Mouse (Mus musculus) spleen, postnatal 14 days (tissue): Measurements from ENCODE around the gene Gpd2.
A peak's percentile ranks its signal among the peaks of the same experiment; 100 is the strongest.

ENCODE experiments used
- DNase-seq, 2 experiments: peaks; one replicate each; pipeline ENCODE4 v3.0.0; 2021 to 2022; ENCODE audit warnings: low spot score in 2 of 2

The Gpd2 gene

DNA sequence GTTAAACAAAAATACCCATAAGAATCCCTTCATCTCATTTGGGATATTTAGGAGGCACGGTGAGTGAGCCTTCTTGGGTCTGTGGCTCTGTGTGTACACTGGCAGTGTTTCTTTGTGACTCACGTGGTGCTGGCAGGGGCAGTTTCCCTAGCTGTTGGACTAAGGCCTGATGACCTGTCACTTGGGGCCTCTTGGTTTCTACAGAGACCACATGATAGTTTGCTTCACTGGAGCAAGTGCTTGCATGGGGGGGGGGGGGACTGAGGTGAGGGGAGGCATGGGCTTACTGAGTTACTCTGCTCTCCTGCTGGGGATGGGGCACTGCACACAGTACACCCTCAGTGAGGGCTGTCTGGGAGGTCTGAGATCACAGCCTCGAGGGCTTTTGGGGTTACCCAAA, 64.1 kb downstream of the Gpd2 start:
- DNase-seq: no peak

DNA sequence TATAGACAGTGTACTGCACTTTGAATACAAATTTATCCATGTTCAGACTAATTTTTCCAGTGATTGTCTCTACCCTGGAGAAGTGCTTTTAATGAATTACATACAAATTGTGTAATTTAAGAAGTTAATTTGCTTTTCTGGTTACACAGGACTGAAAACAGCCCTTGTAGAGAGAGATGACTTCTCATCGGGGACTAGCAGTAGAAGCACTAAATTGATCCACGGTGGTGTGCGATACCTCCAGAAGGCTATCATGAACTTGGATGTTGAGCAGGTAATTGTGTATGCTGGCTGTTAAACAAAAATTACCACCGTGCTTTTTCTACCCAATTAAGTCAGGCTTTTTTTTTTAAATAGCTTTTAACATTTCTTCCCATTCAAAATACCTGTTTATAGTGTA, 66.8 kb downstream of the Gpd2 start:
- no peak for DNase-seq

DNA sequence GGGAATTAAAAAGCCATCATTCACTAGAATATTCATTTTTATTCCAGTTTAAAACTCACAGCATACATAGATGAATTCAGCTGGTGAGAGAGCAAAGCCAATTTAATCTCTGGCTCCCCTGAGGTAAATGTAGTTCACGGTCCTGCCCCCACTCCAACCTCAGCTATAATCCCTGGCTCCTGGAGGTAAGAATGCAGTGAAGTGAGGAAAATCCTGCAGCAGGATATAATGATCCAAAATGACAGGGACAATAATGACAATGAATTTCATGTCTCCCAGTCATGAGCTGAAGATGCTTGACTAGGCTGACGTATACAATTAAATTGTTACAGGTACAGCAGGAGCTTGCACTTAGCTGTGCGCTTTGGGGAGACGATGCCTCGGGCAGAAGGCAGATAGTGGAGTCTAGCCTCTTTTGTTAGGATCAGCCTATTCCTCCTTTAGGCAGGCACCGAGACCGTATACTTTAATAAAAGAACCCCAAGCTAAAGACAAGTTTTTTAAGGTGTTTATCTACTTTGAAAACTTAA, 74.9 kb downstream of the Gpd2 start:
- no peak for DNase-seq

DNA sequence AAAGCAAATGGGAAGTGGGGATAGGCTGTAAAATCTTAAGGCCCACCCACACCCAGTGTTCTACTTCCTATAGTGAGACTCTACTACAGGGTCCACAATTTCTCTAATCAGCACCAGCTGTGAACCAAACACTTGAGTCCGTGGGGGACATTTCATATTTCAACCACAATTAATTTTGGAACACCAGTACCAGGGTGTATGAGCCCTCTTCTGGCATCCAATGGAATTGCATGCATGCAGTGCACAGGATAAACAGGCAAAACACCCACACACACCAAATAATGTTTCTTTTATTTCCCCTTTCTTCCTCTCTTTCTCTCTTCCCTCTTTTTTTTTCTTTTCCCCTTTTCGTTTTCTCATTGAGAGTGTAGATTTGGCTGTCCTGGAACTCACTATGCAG, 78.6 kb downstream of the Gpd2 start:
- peak in 1 of 2 experiments; percentile 21 for DNase-seq

DNA sequence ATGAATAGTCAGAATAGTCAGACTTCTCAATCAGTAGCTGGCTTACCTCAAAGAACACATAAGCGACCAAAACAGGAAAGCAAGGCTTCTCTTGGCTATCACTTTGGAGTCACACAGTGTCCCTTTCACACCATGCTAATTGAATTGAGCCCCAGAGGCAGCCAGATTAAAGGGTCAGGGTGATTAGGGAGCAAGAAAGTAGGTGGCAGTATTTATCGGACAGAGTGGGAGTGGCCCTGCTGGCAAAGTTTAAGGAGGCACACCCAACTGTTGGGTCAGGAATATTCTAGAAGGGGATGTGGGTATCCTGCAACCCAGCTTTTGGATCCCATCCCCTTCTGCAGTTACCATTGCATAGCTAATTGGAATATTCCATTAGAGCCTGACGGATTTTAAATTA, 80.9 kb downstream of the Gpd2 start:
- DNase-seq: no peak

DNA sequence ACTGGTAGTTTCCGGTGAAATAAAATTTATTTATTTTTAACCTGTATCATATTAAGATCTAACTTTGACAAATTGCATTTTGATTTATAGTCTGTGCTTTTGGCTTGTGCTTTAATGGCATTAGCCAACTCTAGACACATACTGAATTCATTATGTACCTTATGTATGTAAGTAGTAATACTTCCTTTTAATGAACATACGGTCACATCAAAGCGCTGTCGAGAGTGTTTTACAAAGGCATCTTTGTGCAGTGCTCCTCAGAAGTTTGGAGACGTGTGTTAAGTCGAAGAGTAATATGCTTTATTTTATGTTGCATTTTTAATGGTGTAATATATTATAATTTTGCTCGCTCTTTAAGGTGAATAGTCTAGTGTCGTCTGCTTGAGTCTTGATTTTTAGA, 88.7 kb downstream of the Gpd2 start:
- no peak for DNase-seq

DNA sequence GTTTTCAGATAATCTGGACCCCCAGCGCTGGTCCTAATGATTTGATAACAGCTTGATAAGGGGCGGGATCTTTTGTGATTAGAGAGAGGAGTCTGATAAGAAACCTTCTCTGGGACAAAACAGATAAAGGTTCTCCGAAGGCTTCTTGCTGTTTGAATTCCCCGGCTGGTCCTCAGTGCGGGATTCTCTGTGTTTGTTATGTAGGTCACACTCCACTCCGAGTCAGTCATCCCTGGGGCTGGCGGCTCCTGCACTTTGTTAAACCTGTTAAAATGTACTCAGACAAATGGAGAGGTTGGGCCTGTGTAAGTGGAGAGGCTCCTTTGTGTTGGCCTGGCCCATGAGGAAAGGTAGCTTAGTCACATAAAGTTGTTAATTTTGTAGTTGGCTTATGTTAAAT, 91.9 kb downstream of the Gpd2 start:
- no peak for DNase-seq

DNA sequence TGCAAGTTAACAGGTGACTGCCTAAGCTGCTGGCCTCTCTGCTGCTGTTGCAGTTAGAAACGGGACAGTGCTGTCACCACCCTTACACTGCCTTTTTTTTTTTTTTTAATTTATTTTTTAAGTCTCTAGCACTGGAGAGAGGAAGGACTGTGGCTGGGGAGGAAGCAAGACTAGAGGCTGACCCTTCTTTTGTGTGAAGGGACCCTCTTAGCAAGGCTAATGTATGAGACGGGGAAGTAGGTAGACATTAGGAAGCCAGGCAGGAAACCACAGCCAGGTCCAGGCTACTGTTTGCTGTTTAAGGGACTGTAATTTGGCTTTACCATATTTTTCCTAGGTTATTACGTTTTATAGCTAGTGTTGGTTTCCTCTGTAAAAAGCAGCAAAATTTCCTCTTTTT, 93.4 kb downstream of the Gpd2 start:
- no peak for DNase-seq

DNA sequence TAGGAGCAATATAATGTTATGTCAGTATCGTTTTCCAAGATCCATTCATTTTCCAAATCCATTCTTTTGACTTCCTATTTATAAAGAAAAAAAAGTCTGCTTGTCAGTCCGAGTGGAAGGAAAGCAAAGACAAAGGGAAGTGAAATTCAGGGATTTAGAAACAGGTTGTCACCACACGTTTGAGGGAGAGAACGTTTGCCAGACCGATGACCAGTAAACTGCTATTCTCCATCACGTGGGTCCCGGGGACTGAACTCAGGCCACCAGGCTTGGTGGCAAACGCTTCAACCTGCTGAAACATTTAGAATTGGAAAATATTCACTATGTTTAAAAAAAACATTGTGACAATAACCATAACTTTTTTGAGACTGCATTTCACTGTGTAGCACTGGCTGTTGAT, 93.8 kb downstream of the Gpd2 start:
- DNase-seq: no peak

DNA sequence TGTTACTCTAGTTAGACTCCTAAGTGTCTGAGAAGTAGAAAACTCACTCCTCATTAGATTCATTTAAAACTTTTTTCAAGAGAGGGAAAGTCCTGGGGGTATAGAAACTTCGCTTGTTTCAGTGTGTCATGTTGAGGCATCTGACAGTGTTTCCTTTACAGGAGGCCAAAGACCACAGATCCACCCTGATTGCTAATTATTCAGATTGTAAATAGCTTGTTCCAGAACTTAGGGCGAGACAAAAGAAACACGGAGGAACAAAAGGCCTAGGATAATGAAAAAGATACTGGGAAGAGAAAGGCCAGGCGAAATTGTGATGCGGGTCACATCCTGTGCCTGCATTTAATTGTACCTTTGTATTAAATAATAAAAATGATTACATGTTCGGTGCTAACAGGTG, 96.0 kb downstream of the Gpd2 start:
- no peak for DNase-seq

DNA sequence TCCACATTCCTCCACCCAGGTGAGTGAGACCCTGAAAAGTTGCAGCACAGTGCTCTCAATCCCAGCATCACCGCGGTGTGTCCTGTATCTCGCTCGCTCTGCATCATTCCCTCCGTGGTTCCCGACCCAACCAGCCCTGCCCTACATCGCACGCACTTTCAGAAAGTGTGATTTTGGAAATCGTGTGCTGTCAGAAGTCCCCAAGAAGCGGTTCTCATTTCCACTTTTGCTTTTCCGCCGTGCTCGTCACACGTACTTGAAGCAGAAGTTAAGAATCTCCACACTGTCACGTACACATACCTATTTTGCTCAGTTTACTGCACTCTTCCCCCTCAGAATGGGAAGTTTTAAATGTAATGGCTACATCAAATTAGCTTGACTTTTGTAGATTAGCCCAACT, 98.0 kb downstream of the Gpd2 start:
- DNase-seq: no peak

DNA sequence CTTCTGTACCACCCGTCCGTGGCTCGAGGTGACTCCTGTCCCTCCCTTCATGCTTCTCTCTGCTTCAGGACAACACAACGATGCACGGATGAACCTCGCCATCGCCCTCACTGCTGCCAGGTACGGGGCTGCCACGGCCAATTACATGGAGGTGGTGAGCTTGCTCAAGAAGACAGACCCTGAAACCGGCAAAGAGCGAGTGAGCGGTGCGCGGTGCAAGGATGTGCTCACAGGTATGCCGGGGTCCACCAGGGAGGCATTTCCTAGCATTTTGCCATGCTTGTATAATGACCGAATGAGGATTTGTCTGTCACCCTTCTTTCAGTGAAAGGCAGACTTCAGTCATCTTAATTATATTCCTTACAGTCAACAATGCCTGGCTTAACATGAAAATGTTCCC, 101.3 kb downstream of the Gpd2 start:
- DNase-seq: no peak

DNA sequence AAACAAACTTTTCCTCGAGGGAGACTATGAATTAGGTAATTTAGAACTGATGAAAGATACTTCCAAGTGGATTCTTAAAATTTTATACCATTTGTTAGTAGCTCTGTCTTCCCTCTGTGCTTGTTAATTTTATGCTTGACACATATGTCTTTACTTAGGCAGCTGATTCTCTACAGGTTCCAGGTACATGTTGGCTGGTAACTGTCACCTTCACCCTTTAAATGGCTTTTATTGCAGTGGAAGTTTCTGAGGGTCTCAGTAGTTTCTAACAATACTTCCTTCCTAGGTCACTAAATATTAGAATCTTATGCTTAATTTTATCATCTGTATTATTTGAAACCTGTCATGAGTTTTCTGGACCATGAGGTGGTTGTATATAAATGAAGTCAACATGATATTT, 105.5 kb downstream of the Gpd2 start:
- no peak for DNase-seq

DNA sequence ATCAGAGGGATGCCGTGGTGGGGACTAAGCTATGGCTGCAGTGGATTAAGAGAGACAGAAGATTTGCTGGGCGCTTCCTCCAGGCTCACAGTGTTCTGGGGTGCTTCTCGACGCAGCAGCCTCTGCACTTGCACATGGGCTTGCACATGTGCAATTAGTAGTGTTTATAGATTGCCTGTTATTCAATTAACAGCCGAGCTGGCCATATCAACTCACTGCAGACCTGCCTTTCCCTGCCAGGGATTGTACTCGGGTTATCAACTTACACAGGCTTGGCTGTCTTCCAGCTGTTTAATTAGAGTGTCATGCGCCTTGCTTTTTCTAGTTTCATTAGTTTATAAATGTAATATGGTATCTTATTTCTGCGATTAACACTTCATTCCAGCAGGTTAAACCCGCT, 113.2 kb downstream of the Gpd2 start:
- peak in 1 of 2 experiments; percentile 25 for DNase-seq

DNA sequence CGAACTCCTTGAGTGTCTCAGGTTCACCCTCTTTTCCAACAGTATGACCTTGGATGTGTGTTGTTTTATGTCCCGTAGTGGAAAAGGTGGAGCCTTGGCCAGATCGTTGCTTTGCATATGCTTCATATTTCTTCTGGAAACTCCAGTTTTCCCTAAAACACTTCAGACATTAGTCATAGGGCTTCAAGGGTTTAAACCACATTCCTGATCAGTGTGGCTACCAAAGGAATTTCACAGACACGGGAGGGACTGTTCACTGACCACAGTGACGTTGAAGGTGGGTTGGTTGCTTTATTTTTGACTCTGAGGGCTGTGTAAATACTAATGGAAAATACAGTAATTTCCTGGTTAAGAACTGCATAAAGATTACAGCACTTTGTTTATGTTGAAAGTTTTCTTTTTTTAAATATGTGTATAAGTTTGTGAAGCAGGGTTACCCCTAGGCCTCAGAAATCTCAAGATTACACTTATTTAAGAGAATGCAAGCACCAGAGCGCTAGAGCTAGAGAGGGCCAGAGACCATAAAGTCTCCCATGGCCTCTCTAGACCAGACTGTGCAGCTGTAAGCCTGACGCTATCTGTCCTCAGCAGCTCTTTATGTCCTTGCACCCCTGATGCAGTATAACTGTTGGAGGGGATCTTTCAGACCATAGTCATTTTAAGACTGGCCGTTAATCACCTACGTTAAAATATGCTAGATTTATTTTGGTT, 116.4 kb downstream of the Gpd2 start:
- DNase-seq: no peak

DNA sequence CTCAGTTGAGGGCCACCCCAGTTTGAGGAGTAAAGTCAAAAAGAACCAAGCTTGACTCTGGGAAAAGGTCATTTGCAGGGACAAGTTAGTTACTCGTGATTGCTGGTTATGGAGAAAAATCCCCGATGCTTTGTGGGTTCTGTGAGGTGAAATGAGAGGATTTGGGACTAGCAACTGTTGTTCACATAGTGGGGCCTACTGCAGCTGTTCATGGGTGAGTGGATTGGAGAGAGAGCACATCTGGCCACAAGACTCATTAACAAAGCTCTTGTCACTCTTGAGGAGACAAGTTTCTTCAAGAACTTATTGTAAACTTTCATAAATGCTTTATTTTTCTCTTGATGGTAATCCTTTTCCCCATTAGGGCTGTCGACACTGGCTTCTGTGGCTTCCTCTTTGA, 117.4 kb downstream of the Gpd2 start:
- no peak for DNase-seq

DNA sequence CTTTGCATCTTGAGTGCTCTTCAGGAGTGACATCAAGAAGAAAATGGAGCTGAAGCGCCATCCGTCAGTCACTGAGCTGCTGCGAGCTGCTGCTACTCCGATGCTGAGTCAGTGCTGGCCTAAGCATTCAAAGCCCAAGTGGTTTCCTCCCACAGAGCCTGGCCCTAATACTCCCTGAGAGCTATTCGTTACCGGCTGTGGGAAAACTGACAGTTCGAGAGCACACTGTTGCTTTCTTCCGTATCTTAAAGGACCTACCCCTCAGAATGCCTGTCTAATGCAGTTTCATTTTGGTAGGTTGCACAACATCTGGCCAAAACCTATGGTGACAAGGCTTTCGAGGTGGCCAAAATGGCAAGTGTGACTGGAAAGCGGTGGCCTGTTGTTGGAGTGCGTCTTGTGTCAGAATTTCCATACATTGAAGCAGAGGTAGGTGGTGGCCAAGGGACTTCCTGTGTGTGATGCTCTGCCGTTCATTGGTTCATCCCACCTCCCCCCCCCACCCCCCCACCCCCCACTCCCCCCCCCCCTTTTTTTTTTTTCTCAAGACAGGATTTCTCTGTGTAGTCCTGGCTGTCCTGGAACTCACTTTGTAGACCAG, 118.9 kb downstream of the Gpd2 start:
- DNase-seq: no peak

DNA sequence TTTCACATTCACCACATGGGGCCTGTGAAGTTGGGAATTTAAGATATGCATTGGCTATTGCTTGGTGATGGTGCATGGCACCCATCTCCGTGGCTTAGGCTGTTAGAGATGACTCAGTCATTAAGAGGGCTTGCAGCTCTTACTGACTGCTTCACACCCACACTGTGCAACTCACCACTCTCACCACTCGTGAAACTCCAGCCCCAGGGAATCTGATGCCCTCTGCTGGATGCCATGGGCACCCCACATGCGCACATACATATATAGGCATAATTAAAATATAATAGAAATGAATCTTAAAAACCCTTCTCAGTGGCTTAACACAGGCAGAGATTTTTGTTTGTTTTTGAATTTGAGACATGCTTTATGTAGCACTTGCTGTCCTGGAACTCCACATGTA, 125.1 kb downstream of the Gpd2 start:
- DNase-seq: no peak

DNA sequence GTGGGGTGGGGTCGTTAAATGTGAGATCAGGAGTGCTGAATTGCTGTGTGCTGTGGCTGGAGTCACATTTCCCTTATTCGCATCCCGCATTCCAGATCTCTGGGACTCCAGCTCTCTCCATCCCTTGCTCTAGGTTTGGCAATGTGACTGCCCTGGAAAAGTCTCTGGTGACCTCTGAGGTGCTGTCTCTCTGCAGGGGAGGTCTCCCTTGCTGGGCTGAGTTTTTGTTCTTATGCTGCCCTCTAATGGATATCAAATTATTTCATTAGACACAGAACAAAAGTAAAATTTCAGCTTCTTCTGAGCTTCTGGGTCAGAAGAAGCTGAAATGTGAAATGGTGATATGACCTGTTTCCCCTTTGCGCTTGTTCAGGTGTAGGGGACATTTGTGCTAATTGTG, 137.2 kb downstream of the Gpd2 start:
- DNase-seq: no peak

DNA sequence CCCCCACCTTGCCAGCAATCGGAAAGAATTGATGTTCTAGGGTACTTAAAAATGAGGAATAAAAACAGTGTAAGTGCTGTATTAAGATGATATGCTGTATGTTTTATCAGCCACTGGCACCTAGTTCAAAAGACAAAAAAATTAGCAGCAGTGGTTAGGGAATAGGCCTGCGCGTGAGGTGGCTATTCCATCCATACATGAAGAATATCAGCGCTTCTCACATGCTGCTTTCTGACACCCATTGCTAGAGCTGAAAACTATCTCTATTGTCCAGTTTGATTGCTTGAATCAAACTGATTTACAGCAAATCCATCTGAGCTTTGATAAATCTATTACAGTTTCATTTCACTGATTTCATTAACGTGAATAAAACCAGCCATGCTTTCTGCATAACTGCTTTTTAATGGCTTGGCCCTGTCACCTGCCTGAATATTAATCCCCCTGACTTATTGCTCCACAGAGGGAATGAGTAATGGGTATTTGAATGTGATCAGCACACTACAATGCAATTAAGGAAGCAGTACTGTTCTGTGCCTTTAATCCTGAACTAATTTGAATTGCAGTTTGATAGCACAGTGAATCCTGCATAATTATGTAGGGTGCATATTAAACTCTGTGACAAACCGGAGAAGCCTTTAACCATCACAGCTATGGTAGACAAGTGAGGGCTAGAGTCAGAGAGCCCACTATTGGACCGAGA, 137.9 kb downstream of the Gpd2 start:
- DNase-seq: no peak

DNA sequence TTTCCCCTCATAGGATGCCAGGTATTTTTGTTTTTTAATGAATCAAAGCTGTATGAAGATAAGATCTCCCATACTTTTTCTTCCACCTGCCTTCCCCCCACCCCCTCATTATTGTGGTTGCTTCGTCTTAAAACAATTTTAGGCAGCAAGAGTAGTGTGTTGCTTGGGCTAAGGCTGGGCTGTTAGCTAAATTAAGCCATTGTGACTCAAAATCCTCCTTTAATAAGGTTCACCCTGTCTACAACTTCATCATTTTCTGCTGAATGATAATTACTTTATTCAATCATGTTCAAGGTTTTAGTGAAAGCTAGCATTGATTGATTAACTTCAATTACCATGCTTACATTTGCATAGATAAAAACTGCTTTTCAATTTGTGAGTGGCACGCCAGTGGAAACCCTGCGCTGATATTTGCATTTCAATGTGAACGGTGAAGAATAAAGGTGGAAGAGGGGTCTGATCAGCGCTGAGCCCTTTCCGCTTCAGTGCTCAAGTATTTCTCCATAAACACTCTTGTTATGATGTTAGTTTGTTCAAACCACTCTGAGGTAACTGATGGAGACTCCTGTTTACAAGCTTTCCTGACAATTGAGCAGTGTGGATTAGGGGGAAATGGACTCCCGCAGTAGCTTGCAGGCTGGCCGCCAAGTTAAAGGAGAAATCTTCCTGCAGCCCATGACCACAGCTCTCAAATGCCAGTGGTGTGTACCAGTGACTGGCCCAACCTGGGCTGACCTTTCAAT, 140.9 kb downstream of the Gpd2 start:
- DNase-seq: no peak

DNA sequence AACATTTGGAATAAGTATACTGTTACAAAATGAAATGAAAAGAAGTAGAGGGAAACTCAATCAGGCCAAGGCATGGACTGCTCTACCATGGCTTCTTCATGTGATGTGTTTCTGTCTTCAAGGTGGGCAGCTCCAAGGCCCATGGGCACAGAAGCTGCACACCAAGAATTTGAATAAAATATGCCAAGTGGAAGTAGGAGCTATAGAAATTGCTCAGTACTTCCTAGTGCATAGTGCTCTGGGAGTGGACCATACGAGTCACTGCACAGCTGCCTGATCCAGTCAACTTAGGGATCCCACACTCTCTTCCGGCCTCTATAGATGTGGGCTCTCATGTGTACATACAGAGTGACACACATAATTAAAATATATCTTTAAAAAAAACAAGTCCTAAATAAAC, 147.2 kb downstream of the Gpd2 start:
- DNase-seq: no peak
